Mouse (Mus musculus) erythroblast, adult 5-6 weeks (primary cell): ENCODE measurements around the gene Scamp1. TPM values are rescaled to one million over a fixed set of nuclear protein-coding genes. Genes with fewer than 3 reads are reported as not detected.

Source experiments
- ATAC-seq: replicated peaks from 2 replicates; pipeline ENCODE4 v1.8.0; 2016; ENCODE audit warnings: moderate number of reproducible peaks, mild to moderate bottlenecking, moderate TSS enrichment, inconsistent platforms; ENCODE audit not compliant: poor library complexity, low FRiP score, severe bottlenecking
- total RNA-seq, 2 experiments: library from RNA; stranded (forward) in 1 of 2; stranded (reverse) in 1 of 2; fragments of 150-400 nt in 1 of 2; fragments of 200-764, 138-1000 nt in 1 of 2; gene quantifications; 2 replicates each; pipeline versions ENCODE4 v1.2.3 to v1.2.4; 2015 to 2017; ENCODE audit warnings: low replicate concordance in 2 of 2

Scamp1 gene
- total RNA-seq, 2 experiments from 2014 or later: 4.2 to 7.7 TPM

DNA sequence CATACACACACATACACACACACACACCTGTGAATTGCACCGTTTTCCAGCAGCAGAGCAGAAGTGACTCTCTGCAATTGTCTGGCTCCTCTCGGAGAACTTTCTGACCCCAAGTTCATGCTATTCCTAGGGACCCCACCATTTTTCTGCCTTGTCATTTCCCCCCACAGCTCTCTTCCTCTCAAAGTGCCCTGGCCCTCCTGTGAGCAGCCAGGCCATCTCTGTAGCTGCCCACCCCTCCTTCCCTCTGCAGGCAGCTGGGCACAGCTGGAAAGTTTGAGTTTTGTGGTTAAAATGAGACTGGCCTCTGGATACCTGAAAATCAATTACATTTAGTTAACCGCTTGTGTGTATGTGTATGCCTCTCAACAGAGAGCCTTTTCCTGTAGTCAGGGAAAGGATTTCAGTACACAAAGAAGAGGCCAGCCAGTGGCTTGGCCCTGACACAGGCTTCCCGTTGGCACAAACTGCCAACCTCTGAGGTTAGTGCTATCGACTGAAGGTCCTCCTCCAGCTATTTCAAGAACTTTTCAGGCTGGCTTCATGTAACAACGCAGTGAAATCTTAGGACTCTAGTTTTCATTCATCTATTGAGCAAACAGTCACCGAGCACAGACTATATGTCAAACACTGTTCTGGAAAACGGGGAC is 102.2 kb downstream of the Scamp1 start:
- no peak for ATAC-seq

DNA sequence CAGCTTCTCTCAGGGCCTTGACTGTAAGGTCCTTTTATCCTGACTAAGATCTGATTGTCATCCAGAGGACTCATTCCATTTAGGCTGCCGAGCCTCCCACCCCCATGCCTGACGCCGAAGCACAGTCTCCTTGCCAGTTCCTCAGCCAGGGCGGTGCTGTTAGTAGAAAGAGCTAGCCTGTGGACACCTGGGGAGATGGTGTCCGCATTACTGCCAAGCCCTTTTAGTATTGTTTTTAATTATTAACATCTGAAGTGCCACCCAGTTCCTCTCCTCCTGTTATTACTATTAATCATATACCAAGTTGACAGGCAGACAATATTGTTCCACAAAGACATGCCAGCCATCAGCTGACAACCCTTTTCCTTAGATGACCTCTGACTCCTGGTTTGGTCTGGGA is 103.6 kb downstream of the Scamp1 start:
- no peak for ATAC-seq

DNA sequence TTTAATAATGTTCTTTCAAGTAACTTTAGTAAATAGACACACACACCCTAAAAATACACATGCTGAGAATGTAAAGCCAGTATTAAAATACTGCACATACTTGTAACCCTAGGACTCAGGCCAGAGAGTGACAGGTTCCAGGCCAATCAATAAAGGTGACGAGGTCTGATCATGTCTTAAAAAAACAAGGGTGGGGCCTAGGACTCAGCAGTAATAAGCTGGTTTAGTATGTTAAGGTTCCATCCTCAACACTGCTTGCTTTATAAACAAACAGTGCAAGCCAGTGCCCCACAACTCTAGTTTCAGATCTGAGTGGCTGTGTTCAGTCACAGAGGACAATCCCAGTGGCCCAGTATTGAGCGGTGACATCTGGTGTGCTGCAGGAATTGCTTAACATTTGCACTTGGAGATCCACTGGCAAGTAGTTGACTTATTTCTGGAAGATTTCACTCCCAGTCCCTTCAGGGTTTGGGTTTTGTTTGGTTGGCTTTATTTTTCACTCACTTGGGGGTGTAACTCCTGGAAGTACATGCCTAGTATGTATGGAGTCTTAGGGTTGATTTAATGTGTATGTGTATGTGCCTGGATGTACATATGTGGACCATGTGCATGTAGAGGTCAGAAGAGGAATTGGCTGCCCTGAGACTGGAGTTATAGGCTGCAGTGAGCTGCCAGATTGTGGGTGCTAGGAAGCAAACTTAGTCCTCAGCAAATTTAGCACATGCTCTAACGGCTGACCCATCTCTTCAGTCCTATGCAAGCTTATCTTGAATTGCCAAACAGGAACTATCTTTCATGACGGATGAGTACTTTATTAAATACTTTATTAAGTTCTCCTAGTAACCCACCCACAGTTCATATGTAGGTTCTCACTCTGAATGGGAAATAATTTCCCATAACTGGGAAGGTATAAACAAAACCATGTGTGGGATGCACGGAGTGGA is 104.9 kb downstream of the Scamp1 start:
- no peak for ATAC-seq

DNA sequence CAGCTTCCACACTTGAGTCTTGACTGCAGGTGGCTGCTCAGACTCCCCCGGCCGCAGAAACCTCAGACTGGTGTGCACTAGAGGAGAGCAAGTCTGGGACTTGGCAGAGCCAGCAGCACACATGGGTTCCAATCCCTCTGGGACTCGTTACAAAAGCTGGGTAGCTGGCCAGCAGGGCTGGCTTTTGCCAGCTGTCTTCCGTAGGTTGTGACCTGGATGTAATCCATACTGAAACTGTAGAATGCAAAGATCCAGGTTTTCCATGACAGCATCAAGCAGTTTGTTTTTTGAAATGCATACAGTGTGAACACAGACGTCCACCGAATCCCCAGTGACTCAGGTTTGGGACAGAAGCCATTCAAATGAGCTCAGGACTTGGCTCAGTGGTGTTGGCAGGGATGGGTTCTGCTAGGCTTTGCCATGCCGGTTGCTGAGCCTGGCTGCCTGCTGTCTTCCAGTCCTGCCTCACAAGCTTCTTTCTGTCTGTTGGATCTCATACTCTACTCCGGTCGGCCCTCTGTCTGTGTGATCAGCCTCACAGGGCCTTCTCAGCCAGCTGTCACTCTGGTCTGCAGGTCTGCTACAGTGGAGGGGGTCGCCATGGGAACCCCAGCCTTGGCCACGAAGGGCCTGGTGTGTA is 107.1 kb downstream of the Scamp1 start:
- ATAC-seq: no peak

DNA sequence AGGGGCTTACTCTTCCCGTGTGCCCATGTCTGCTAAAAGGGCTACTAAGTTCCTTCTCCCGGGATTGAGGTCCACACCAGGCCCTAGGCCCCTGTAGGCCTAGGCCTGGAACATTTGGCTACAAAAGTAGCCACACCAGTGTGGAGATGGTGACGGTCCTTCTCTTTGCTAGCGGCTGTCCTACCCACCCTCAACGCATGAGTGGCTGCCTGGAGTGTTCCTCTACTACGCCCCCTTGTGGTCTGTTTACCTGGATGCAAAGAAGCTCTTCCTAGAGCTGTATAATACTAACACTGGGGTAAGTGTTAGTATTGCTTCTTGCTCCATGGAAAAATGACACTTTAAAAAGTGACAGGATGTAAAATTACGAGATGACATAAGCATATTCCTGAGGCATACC is 108.5 kb downstream of the Scamp1 start:
- peak; percentile 66 for ATAC-seq

DNA sequence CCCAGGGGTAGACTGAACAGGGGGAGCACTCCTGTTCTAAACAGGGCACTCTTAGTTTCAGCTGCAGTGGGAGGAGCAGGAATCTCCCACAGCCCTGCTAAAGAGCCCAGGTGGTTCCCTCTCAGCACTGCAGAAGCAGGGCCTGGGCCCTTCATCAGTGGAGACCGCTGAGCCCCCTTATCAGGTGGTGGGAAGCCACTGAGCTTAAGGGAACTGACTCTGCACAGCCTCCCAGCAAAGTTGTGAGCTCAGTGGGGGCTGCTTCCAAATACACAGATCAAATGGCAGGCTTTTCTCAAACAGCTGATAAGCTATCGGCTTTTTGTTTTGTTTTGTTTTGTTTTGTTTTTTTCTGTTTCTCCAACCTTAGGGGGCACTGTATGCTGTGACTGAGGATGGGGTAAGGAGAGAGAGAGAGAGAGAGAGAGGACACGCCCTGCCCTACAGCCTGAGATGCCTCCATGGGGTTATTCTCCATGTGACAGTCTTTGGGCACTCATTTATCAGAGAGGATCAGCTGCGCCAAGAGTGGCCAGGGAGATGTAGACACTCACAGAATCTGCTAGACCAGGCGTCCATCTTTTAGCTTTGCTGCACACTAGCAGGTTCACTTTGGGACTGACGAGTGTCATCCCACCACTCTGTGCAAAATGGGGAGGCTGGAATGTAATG is 110.1 kb downstream of the Scamp1 start:
- peak; percentile 51 for ATAC-seq

DNA sequence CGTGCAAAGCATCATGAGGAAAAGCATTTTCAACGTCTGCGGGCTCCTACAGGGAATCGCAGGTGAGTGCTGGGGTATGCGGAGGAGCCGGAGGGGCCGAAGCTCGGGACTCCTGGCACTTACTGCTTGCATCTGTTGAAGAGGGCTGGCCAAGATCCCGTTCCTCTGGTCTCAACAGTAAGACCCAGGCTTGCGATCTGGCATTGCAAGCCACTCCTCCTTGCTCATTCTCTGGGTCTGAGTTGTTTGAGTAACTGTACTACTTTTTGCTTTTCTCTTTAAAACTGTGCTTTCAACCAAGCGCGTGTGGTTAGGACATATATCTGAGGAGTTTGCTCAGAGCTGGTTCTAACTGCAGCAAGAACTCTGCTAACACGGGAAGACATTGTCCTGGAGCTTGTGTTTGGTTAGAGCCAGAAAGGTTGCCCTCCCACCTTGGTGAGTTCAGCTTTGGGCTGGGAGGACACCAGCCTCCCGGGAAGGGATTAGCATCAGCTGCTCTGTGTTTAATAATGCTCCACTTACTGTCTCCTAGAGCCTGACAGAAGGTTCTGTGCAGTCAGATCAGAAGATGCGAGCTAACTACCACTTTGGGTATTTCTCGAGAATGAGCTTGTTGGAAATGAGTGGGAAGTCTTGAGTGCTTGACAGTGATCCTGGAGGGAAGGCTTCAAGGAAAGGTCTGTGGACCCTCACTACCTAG is 110.9 kb downstream of the Scamp1 start:
- peak; percentile 12; the same call in 1 of the 2 replicates for ATAC-seq

DNA sequence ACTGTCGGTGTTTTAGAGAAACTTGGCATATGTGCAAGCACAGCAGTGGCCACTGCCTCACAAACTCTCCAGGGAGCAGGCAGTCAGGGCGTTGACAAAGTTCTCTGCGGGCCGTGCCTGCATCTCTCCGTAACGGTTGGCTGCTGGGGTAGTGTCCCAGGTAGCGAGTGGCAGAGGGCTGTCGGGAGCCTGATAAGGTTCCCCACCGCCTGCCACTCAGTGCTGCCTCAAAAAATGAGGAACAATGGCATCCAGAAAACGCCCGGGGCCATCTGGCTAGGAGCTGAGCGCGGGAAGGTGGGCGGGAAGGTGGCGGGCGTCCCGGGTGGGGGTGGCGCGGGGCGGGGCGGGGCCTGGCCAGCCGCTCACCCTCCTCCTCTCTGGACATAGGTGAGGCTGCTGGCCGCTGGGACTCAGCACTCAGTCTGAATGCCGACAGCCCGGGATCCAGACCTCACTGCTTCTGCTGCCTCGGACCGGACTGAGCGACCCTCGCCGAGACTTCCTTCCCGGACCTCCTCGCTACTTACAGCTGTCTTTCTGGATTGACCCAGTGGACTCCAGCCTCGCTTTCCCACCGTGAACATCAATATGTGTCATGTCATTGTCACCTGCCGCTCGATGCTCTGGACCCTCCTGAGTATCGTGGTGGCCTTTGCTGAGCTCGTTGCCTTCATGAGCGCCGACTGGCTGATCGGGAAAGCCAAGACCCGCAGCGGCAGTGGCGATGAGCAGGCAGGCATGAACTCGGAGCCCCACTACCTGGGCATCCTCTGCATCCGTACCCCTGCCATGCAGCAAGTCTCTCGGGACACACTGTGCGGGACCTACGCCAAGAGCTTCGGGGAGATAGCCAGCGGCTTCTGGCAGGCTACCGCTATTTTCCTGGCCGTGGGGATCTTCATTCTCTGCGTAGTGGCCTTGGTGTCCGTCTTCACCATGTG is 111.8 kb downstream of the Scamp1 start:
- ATAC-seq: peak; percentile 55

DNA sequence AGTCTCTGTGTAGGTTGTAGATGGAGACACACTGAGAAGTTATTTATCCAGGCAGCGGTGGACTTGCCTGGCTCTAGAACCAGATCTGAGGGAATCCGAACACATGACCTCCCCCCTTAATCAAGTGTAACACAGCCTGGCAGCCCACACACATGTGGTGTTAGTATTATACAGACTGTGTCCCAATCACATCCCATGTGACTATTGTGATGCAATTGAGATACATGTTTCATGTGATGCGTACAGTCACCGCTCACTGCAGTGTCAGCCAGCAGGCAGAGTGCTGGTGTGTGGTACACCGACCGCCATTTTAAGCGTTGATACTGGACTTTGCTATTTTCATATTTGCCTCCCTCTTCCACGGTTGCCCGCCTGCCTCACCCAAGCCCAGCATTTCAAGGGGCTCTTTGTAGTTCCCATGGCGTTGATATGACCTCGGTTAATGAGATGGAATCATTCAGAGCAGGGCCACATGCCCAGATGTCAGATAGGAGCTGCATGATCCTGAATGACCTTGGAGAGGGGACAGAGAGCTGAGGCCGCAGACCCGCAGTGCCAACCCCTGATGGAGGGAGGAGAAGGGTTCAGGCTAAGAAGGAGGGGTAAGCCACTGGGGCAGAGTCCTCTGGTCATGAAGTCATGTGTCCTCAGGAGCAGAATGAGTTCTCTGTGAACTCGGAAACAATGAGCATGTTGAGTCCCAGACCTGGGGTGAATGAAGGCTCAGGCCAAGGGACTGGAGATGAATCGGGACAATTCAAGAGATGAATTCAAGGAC is 112.9 kb downstream of the Scamp1 start:
- ATAC-seq: no peak

DNA sequence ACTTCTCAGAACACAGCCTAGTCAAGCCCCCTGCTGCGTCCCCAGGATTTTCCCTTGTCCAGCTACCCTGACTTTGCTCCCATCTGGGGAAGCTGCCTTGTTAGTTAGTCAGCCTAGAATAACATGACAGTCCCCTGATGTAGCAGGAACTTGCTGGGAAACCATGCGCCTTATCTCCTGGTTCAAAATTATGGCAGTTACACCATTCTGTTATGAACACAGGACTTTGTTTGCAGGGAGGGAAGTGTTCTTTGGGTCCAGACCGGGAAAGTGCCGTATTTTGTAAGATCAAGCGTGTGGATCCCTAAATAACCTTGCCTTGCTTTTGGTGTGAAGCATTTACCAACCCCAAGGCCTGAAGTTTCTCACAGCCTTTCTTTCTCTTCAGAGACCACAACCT is 114.0 kb downstream of the Scamp1 start:
- ATAC-seq: no peak

DNA sequence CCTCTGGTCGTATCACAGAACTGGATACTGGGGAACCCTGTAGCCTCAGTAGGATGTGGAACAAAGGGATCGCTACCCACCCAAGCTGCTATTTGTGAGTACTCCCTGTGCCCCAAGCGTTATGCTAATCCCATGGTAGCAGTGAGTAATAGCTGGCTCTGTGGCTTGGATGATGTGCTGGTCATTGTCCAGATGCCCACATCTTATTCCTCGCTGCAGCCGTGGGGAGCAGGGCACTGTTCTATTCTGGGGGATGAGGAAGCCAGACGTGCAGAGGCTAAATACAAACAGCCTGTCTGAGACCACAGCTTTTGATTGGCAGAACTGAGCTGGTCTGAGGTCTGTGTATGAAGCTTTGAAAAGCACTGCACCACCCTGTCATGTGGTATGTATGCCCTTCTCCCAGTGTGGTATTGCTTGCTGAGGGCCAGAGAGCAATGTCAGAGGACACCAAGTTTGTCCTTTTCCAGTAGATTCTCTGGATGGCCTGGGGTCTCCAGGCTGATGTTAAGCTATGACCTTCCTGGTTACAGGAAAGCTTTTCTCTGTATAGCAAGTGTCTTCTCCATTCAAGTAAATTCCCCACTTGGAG is 116.2 kb downstream of the Scamp1 start:
- no peak for ATAC-seq

DNA sequence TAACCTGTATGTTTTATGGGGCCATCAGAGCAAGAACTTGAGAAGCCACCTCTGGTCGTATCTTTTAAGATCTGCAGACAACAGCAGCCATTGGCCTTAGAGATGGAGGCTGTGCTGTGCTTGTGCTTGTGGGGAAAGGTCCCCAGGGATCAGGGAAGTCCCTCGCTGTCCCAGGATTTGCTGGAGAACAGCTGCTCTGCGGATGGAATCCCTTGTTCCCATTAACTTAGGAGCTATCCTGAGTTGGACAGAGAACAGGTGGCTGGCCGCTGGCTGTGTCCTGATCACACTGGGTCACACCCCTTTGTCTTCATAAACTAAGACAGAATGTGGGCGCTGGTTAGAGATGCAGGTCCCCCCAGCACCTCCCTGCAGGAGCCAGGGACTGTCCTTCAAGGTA is 117.3 kb downstream of the Scamp1 start:
- ATAC-seq: no peak

DNA sequence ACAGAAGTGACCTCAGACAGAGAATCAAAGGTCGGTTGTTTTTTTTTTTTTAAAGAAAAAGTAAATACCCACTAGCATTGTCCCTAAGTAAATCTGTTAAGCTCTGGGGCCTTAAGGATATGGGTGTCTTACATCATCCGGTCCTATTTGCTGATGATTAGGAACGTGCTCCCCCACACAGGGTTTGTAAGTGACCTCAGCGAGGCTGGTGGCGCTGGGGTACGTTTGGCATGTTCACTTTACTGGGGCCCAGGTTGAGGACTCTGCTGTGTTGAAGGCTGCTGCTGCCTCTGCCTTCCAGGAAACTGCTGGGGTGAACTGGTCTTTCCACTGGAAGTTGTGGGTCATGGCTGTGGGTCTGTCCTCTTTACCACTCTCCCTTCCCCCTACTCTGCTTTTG is 121.2 kb downstream of the Scamp1 start:
- ATAC-seq: no peak

DNA sequence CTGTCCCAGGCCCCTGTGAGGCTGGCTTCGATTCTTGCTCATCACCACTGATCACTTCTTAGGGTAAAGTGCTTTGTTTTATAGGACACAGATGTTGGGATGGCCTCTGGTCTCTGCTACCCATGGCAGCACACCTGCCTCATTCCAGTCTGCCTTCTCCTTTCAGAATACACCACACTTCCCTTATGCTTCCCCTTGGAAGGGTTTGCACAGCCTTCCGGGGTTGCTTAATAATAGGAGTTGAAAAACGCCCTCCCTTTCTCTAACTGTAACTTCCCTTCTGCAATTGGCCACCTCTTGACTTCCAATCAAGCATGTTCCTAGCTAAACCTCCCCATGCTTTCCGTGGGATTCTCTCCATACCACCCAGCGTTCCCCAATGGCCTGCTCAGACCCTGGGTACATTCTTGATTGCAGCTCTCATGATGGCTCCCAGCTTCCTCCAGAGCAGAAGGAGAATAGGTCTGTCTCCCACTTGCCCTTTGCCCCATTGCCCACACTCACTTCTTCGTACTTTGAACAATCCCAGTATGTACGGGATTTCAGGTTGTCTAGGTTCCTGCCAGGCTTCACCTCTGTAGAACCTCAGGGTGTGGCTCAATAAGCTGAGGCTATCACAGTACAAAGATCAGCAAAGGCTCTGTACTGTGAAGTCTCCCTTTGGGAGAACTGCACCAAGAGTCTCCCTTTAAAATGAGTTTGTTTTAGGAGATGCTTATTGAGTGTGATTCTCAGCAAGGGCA is 126.0 kb downstream of the Scamp1 start:
- no peak for ATAC-seq

DNA sequence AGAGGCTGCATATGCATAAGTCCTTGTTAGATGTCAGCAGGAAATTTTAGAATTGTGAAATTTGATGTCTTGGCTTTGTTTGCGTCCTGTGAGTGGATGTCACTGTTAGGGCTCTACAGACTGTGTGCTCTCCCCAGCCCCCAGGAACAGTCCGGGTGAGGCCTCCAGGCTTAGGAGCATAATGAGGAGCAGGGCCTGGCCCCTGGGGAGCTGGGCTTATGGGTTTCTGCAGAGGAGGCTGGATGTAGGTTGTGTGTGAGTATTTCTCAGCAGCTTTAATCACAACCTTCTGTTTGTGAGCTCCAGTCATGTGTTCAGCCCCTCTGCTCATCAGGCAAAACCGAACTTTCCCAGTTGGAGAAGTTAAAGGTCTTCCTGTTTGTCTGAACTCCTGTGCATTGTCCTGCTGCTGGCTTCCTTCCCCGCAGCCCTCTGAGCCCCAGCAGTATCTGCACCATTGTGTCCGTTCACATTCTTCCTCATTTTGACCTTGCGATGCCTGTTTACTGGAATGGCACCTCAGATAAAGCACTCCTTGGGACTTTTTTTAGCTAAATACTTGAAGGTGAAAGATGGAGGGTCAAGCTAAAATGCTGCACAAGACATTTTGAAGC is 126.7 kb downstream of the Scamp1 start:
- no peak for ATAC-seq

DNA sequence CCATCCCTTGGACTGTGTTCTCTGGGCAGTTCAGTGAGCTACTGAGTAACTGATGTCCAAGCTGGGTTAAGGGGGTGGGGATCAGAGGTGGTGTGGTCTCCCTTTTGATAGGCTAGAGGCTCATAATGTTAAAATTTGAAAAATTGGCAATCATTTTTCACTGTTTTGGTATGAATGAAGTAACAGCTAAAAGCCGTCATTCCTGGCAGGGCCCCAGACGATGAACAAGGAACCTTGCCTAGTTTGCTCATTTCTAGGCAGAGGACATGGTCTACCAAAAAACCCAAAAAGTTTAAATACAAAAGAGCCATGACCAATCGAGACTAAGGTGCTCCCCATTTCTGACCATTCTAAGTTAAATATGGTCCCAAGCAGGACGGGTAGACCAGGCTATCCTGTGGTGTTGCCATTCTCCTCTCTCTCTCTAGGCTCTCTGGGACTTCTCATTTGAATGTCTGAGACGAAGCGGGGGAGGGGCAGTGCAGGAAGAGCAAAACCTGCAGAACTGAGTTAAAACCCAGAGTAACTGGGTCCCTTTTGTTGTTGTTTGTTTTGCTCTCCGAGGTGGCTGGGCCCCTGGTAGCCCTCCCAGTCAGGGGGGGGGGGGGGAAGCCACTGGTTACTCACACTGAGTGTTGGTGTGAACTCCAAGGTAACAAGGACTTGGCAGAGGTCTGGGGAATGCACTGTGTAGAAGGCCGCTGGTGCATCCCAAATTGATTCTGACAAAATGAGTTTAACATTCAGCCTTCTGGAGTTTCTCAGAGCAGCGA is 129.8 kb downstream of the Scamp1 start:
- no peak for ATAC-seq
